Mouse (Mus musculus): Measurements from ENCODE around the gene Bcl2l14.
A peak's percentile ranks its signal among the peaks of the same experiment; 100 is the strongest.

Gene Bcl2l14

DNA sequence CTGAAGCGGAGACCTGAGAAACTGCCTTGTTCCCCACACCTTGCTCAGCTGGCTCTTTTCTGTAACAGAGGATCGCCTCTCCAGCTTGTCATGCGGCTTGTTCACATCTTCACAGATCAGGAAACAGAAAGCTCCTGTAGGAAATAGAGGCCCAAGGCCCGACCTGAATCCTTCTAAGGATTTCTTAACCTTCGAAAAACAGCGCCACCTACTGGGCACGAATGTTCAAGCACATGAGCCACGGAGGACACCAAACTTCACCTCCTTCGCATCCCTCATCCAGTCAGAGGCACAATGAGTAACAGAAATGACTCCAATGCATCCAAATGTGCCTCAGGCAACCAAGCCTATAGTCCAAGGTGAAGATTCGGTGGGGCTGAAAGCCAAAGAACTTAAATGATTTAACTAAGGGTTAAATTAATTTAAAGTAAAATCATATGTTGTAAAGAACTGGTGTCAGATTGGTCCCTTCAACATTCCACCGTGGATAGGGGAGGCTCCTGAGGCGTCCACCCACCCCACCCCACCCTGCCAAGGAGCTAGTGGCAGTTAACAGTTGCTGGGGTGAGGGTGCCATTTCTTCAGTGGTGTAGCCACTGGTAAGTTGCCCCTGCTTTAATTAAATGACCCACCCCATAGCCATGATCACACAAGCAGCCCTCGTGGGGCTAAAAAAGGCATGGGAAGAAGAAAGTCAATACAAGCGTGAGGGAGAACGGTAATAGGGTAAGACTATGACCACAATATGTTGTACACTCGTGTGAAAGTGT is 7.0 kb downstream of the Bcl2l14 start:
- DNase-seq (ENCODE audit: low read depth) = peak; percentile 80

DNA sequence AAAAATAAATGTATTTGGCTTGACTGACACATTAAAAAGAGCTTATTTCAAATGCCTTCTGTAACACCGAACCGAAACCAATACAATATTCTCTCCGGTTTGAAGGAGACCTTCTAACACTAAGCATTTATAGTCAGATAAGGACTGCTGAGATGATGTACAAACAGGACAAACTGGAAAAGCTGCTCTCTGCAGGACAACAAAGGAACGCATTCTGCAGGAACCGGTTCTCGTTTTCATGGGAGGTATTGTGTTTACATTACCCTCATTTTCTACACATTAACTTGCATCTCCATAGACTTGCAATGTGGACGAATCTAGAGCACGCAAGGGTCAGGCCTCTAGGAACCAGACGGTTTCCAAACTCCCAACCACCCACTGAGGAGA is 7.6 kb downstream of the Bcl2l14 start:
- no peak for DNase-seq (ENCODE audit: low read depth)

DNA sequence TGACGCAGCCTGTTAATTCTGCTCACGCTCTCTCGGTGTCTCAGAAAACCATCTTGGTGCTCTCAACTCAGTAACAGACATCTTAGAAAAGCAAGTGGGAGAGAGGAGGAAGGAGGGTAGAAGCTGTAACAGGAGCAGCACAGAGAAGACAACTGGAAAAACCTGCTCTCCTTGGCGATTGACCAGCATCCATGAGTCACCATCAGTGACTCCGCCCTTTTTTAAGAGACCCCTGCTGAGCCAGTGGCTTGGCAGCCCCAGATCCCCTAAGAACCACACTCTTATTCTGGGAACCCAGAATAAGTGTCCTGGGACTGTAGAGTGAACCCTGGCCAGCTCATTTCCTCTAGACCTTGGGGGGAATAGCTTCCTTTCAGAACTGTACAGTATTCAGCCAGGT is 11.1 kb downstream of the Bcl2l14 start:
- DNase-seq (ENCODE audit: low read depth) = peak; percentile 64

DNA sequence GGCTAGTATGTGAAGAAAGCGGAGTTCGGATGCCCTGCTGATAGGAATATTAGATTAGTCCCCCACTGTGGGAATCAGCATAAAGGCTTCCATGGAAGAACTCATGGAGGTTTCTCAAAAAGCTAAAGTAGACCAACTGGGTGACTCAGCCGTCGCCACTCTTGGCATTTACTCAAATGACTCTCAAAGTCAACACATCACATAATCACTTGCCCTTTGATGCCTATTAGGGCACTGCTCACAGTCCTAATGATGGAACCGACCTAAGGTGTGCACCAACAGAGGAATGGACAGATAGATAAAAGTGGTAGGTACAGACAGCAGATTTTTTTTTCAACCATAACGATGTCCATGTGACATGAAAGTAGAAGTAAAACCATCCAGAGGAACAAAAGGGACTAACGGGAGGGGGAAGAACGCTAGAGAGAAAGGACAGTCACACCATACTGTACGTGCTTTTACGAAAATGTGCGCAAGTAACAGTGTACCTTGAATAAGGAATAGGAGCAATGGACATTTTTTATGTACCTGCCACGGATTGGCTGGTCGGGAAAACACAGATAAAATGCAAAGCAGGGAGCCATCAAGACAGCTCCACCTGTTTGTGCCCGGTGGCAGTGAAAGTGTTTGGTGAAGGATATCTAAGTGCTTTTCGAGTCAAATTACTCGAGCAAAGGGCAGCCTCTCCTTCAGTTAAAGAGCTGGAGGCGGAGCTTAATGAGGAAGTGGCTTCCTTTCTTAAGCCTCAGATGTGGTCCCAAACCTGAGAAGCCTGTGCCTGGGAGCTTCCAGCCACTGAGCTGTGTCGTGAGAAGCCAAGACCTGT is 17.8 kb downstream of the Bcl2l14 start:
- DNase-seq (ENCODE audit: low read depth) = no peak

DNA sequence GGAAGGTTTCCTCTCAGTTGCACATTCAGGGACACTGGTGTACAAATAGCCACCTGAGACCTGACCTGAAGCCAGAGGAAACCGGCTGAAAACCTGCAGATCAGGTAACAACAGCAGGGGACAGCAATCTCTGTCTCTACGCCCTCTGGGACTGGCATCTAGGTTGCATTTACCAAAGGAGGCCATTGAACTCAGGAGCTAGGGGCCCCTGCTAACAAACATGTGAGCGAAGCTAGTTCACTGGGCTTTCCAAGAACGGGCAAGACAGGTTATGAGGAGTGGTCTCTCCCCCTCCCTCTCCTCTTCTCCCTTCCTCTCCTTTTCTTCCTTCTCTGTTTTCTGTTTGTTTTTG is 18.4 kb downstream of the Bcl2l14 start:
- DNase-seq (ENCODE audit: low read depth) = no peak

DNA sequence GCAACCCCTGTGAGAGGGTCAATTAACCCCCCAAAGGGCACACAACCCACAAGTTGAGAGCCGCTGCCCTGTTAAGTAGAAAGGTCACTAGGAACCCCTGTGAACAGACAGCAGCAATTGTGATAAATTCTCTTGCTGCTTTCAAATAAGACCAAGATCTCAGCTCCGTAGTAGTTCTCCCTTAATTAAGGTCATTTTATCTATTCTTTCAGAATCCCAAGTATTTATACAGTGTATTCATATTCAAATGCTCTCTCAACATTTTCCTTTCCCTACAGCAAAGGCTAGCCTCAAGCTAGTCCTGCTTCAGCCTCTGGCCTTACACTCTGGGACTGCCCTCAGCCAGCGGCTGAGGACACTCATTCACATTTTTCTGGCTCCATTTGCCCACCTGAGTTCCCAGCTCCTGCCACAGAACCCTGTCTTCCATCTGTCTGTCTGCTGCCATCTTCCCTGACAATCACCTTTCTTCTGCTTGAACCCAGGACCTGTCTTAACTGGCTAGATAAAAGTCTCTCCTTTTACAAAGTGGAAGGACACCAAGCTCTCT is 20.5 kb downstream of the Bcl2l14 start:
- DNase-seq (ENCODE audit: low read depth) = no peak

DNA sequence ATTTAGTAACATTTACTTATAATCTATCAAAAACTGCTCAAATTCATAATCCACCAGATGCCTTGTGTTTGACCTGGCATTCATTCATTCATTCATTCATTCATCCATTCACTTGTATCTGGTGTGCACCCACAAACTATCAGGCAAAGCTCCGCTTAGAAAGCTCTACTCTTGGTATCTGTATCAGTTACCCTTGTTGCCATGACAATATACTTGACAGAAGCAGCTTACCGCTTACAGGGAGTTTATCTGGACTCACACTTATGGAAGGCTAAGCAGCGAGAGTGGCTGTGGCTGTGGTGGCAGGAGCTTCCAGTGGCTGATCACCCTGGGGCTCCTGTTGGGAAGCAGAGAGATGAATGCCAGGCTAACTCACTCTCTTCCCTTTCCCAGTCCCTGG is 21.8 kb downstream of the Bcl2l14 start:
- DNase-seq (ENCODE audit: low read depth) = no peak

DNA sequence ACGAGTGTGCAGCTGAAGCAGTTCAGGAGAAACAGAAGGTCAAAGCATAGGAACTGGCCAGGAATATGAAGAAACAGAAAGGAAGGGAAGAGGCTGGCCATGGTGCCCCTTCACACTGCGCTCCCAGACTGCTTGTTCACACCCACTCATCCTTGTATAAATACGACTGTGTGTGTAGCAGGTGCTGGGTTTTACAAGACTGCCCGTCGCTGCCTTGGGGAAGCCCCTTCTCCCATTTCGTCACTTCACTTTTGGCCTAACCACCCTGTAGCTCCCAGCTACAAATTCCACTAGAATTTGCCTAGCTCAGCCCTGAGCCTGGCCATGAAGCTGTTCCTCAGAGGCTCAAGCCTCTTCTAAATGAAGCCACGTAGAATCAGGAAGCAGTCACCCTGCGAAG is 24.3 kb downstream of the Bcl2l14 start:
- no peak for DNase-seq (ENCODE audit: low read depth)

DNA sequence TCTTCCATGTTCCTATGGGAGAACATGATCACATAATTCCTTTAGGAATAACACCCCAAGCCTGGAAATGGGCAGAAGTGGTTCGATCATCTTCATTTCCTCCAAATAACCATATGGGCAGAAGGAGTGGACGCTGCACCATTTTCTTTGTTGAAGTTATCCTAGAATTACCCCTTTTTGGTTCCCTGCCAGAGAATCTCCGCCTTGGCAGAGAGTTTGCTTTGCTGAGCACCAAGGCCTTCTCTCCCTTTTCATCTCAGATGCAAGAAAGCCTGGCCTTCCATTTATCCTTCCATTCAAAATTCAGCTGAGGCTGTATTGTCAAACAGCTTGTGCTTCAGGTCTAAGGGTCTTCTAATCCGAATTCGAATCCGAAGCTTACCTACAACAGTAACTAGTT is 25.8 kb downstream of the Bcl2l14 start:
- DNase-seq (ENCODE audit: low read depth) = no peak

DNA sequence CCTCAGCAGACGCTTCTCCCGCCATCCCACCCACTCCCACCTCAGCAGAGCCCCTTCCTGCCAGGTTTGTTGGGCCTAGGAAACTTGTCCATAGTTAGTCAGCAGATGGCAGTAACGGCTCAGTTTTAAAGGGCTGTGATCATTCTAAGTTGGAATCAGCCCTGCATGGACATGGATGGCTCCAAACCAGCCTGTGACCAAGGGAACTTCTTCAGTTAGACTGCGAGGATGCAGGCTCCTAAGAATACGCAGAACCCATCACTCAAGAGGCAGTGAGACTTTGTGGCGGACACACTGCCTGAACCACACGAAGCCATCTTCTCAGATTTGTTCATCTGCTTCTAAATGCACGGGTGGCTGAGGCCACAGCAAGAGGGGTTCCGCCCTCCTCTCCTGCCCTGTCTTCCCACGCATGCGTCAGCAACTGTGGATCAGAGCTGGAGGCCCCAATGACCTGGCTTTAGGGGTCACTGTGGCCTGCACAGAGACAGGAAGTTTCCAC is 29.1 kb downstream of the Bcl2l14 start:
- DNase-seq (ENCODE audit: low read depth) = peak; percentile 92

DNA sequence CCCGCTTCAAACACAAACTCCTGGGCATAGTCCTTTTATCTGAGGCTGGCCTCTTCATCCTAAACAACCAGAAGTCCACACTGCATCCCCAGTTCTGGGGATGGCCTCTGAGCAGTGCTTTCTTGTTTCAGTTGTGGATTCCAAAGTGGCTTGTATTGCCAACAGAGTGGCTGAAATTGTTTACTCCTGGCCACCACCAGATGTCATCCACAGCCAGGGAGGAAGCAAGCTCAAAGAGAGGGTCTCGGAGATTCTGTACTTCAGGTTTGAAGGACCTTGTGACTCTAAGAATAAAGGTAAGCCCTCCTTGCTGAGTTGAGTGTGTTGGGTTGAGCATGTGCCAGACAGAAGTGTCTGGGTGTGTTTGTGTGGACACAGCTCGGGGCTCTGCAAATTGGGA is 31.0 kb downstream of the Bcl2l14 start:
- peak; percentile 71 for DNase-seq (ENCODE audit: low read depth)

DNA sequence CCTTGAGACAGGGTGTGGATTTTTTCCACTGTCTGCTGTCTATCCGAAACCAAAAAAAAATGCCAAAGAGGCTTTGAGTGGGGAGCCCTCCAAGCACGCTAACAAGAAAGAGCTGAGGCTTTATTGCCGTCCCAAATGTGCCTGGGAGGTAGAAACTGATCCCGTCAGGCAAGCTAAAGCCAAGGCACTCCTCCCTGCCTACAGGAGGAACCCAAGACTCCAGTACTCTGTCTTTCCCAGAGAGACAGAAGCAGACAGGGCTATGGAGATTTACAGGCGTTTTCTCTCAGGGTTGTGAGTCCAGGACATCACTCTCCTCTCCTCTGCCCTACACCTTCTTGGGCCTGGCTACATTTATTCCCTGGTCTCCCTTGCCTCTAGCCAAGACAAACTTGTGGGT is 32.3 kb downstream of the Bcl2l14 start:
- DNase-seq (ENCODE audit: low read depth) = no peak

DNA sequence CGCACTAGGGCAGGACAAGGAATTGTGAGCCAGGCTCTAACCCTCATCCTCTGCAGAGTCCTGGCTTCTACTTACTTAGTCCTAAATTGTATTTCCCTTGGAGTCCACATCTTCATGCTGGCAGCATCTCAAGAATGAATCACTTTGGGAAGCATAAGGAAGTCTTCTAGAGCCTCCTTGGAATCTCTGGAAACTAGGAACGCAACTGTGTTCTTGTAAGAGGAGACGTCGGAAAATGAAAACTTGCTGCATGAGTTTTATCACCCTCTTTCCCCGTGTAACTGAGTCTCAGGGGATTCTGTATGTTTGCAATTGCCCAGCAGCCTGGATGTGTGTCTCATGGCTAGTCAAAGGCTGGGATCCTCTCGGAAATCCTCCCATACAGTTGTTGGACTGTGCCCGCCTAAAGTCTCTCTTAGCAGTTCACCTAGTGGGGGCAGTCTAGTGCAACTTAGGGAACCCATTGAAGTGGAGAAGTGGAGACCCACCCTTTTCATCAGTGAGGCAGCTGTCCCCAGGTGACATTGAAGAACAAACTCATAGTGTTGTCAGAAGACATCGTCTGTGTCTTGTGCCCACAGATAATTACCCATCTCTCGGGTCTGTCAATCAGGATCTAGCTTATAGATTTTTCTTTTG is 34.2 kb downstream of the Bcl2l14 start:
- DNase-seq (ENCODE audit: low read depth) = peak; percentile 76

DNA sequence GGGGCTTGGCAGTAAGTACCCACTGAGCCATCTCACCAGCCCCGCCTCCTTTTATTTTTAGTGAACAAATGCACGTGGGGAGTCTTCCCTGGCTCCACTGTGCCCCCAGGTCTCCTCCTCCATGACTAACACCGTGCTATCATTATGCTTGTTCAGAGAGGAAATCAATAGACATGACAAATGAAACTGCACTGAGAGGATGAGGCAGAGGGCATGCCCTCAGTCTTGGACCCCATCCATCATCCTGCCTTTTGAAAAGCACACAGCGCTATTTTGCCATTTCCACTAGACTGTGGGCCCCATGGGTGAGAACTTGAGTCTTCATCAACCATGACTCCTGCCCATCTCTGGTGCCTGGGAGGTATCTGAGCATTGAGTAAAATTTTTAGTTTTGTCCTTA is 35.5 kb downstream of the Bcl2l14 start:
- no peak for DNase-seq (ENCODE audit: low read depth)

DNA sequence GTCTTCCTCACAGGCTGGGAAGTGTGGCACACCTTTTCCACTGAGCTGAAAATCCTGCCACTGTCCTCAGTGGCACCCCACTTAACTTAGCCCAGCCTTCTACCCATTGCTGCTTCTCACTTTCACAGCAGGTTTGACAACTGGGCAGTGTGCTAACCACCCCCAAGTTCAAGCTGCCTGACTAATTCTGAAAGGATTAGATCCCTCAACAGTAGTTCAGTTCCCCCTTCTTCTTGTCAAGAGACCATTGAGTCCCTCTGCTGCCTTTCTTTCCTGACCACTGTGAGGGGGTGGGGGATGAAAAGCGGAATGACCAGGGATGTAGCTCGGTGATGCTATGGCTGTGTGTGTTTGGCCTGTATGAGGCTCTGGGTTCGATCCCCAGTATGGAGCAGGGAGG is 37.2 kb downstream of the Bcl2l14 start:
- DNase-seq (ENCODE audit: low read depth) = no peak

DNA sequence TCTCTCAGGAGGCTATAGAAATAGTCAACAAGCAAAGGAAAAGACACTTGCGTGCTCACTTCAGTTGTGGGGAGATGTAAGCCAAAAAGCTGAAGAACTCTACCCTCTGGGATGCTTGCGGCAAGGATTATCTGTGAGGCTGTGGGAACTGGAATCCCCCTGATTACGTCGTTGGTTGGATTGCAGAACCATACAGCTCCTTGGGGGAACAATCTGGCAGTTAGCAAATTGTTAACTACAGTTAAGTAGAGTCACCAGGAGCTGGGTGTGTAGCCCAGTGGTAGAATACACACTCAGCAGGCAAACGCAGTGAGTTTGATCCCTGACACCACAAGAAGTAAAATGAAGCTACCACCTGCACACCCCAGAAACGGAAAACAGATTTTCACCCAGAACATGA is 37.9 kb downstream of the Bcl2l14 start:
- peak; percentile 61 for DNase-seq (ENCODE audit: low read depth)

DNA sequence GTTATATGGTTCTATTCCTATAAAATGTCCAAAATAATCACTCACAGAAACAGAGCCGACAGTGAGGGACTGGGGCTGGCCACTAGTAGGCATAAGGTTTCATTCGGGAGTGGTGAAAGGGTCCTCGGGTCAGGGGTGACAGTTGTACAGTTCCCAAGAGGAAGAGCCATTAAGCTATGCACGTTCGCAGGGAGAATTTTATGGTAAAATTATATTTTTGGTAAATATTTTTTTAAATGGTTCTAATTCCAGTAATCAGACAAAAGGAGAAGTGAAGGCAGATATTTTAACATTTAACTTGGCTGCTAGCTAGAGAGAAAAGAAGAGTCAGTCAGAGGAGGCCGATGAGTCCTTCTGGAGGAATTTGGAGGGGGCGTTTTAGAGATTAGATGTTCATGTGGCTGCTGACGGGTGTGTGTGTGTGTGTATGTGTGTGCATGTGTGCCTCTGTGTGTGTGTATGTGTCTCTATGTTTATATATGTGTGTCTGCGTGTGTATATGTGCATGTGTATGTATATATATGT is 38.8 kb downstream of the Bcl2l14 start:
- DNase-seq (ENCODE audit: low read depth) = peak; percentile 51

DNA sequence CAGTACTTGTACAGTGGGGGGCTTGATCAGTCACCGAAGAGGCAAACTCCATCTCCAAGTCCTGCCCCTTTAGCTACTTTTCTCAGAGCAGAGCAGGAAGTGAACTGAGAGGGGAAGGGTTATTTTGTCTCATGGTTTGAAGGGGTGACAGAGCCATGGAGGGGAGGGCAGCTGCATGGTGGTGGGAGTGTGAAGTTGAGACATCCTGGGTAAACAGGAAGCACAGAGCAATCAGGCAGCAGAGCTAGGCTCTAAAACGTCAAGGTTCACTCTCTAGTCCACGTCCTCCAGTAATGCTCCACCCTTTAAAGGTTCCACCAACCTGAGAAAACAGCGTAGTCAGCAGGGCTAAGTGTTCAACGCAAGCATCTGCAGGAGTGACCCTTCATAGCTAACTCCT is 40.8 kb downstream of the Bcl2l14 start:
- no peak for DNase-seq (ENCODE audit: low read depth)

DNA sequence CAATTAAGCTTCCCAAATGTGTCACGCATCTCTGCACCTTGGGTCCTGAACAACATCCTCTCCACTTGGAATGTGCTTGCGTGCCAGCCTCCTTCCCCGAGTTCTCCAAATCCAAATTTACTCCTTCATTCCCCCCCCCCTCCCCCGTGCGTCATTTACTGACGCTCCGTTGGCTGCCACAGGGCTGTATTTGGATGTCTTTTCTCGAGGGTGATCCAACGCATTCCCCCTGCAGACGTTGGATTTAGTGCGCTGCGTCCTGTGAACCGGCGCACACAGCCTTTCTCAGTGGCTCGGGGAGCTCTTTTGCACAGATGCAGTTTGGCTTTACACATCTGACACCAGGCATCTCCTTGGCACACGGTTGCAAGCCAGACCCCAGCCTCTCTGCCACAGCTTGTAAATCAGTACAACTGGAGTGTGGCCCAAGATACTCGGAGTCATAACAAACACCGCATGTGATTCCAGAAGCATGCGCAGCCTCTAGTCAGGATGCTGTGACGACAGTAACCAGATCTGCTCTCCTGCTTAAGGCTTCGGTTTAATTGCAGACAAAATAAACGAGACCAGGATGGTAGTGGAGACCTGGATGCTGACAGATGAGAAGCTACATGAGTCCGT is 43.4 kb downstream of the Bcl2l14 start:
- DNase-seq (ENCODE audit: low read depth) = peak; percentile 91

DNA sequence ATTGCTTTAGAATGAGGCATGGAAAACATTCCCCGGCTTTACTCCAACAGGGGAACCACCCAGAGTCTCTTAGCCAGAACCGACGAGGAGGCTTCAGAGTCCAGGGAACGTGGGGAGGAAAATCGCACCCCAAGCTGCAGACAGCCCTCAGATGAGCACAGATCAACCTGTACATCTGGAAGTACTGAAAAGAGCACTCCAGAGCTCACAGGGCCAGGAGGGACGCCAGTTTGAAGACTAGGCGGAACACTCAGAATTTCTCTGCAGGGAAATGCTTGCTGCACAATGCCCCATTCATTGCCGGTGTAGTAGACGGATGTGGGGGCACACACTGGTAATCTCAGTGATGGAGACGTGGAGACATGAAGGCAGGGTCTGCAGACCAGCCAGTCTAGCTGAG is 43.9 kb downstream of the Bcl2l14 start:
- DNase-seq (ENCODE audit: low read depth) = no peak

DNA sequence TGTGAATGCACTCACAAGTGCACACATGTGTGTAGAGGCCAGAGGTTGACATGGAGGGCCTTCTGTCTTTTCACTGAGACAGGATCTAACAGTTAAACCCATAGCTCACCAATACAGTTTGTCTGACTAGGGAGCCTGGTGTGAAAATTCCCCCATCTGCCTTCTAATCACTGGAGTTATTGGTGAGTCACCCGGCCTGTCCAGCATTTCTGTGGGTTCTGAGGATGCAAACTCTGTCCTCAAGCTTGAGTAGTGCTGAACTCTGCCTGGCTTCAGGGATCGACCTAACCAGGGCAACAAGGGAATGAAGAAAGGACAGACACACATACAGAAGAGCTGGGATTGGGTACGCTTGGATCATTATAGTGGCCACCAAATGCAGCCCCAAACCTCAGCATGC is 45.6 kb downstream of the Bcl2l14 start:
- peak; percentile 76 for DNase-seq (ENCODE audit: low read depth)

DNA sequence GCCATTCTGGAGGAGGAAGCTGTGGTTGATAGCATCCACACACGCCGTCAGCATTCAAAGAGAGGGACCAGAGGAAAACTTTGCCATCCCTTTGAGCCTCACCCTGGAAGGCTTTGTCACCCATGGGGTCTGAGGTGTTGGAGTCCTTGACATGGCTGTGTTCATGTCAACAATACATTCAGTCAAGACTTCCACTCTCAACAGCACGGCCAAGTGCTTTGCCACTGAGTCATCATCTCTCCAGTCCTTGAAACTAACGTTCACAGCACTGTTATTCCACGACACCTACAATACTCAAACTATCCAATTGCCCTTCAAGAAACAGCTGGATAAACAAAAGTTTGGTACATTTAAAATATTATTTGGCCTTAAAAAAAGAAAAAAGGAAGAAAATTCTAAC is 46.1 kb downstream of the Bcl2l14 start:
- no peak for DNase-seq (ENCODE audit: low read depth)

Measured in NIH3T3 (cell line).